Mouse (Mus musculus) limb, embryonic 14.5 days (tissue): ENCODE measurements around the gene Dscam. TPM values are rescaled to one million over a fixed set of nuclear protein-coding genes. Genes with fewer than 3 reads are reported as not detected.

Experiments
- ATAC-seq: fragments of 200-750 bp; cut with Nextera tagmentation; 2 replicates; pipeline ENCODE4 v1.8.0; 2017; ENCODE audit warnings: low read depth, moderate number of reproducible peaks, moderate TSS enrichment; ENCODE audit not compliant: low FRiP score
- DNase-seq: peaks from one replicate; pipeline ENCODE4 v3.0.0-alpha.2; 2015; ENCODE audit warnings: low spot score
- H3K27ac ChIP-seq: fragments of 300-500 bp; sonication (generic); replicated peaks from 2 replicates; pipeline ENCODE4 v1.5.1; 2014; ENCODE audit warnings: low read depth, mild to moderate bottlenecking, low read length, moderate library complexity, mixed read lengths
- H3K27me3 ChIP-seq: fragments of 300-500 bp; sonication (generic); 2 replicates; pipeline ENCODE4 v1.6.1; 2014; ENCODE audit warnings: low read length, mixed read lengths; ENCODE audit not compliant: control insufficient read depth, insufficient read depth
- H3K36me3 ChIP-seq: fragments of 300-500 bp; sonication (generic); 2 replicates; pipeline ENCODE4 v1.6.1; 2014; ENCODE audit warnings: mild to moderate bottlenecking, low read length, moderate library complexity, mixed read lengths; ENCODE audit not compliant: control insufficient read depth, insufficient read depth
- H3K4me1 ChIP-seq: fragments of 300-500 bp; sonication (generic); 2 replicates; pipeline ENCODE4 v1.6.1; 2014; ENCODE audit warnings: antibody characterized with exemption, low read length, mixed read lengths; ENCODE audit not compliant: control insufficient read depth, insufficient read depth
- H3K4me2 ChIP-seq: fragments of 300-500 bp; sonication (generic); replicated peaks from 2 replicates; pipeline ENCODE4 v1.6.1; 2014; ENCODE audit warnings: low read depth, mild to moderate bottlenecking, low read length, moderate library complexity; ENCODE audit not compliant: severe bottlenecking
- H3K4me3 ChIP-seq: fragments of 300-500 bp; sonication (generic); replicated peaks from 2 replicates; pipeline ENCODE4 v1.5.1; 2014; ENCODE audit warnings: low read length
- H3K9ac ChIP-seq: fragments of 300-500 bp; sonication (generic); 2 replicates; pipeline ENCODE4 v1.6.1; 2014; ENCODE audit warnings: mild to moderate bottlenecking, low read depth, low read length, moderate library complexity; ENCODE audit not compliant: severe bottlenecking
- H3K9me3 ChIP-seq: fragments of 300-500 bp; sonication (generic); 2 replicates; pipeline ENCODE4 v1.6.1; 2016; ENCODE audit warnings: low read length; ENCODE audit not compliant: control insufficient read depth
- POLR2A ChIP-seq: fragments of 200-500 bp; IDR thresholded peaks from 2 replicates; pipeline ENCODE4 v1.8.0; 2012; ENCODE audit warnings: inconsistent platforms, mild to moderate bottlenecking, moderate library complexity, borderline replicate concordance; ENCODE audit not compliant: insufficient read depth, insufficient read length; ENCODE audit errors: extremely low read depth
- WGBS: fragments of 180-500 bp; shearing (Covaris S2); extraction: QIAGEN DNeasy Blood & Tissue Kit; methylation state at CpG from one replicate; pipeline ENCODE4 v1.1.7; 2014; 5-methylcytosine and 5-hydroxymethylcytosine counted together
- polyA plus RNA-seq, 2 experiments: library from polyadenylated mRNA; depleted of rRNA in 1 of 2; stranded (reverse) in 1 of 2; unstranded in 1 of 2; fragments of >200 nt; fragmentation: Nextera tagmentation in 1 of 2; extraction: Ambion mirVana in 1 of 2; gene quantifications; 2 replicates each; pipeline versions ENCODE4 v1.2.1 to v1.2.3; 2012 to 2014

Gene Dscam
- polyA plus RNA-seq, 2 experiments, result 0.17 to 0.20 TPM

- Histone ChIP-seq H3K27me3 (no peaks in the 10 kb centered on the region), H3K9me3 (no peaks in the 10 kb centered on the region), H3K9ac (no peak overlapping the region), H3K27ac (no peak overlapping the region), H3K4me1 (no peaks in the 10 kb centered on the region), H3K4me2 (no peak overlapping the region), H3K4me3 (no peak overlapping the region), H3K36me3 (no peaks in the 10 kb centered on the region)
- WGBS, result 42% methylated on average over 11 of the region's 11 CpGs
- ATAC-seq, result no peak
- DNase-seq, result no peak
- no peak for TF ChIP-seq POLR2A
Measured at GRCm38 (mm10) chr16:96945468-96946302, 224.9 kb downstream of the Dscam start.

- 86% methylated on average over 2 of the region's 2 CpGs for WGBS
- Histone ChIP-seq H3K27ac (no peak overlapping the region), H3K4me3 (no peak overlapping the region), H3K36me3 (no peaks in the 10 kb centered on the region), H3K4me1 (no peaks in the 10 kb centered on the region), H3K4me2 (no peak overlapping the region), H3K27me3 (no peaks in the 10 kb centered on the region), H3K9ac (no peak overlapping the region), H3K9me3 (no peaks in the 10 kb centered on the region)
- no peak for DNase-seq
- no peak for TF ChIP-seq POLR2A
- no peak for ATAC-seq
Measured at GRCm38 (mm10) chr16:96943648-96944047, 226.9 kb downstream of the Dscam start.

GRCm38 (mm10) chr16:96934795-96935194, 235.8 kb downstream of the Dscam start:
- 73% methylated on average over 2 of the region's 2 CpGs for WGBS
- no peak for TF ChIP-seq POLR2A
- ATAC-seq (no peak), DNase-seq (no peak)
- no peak overlapping the region for H3K4me2 ChIP-seq
- no peak overlapping the region for H3K27ac ChIP-seq
- no peaks in the 10 kb centered on the region for H3K27me3 ChIP-seq
- H3K4me3 ChIP-seq, result no peak overlapping the region
- no peaks in the 10 kb centered on the region for H3K36me3 ChIP-seq
- H3K9ac ChIP-seq, result no peak overlapping the region
- no peaks in the 10 kb centered on the region for H3K4me1 ChIP-seq
- no peaks in the 10 kb centered on the region for H3K9me3 ChIP-seq

- DNase-seq, result no peak
- no peak overlapping the region for H3K27ac ChIP-seq
- TF ChIP-seq POLR2A, result no peak
- H3K36me3 ChIP-seq, result no peaks in the 10 kb centered on the region
- H3K4me1 ChIP-seq, result no peaks in the 10 kb centered on the region
- WGBS, result 88% methylated on average over 6 of the region's 6 CpGs
- H3K27me3 ChIP-seq, result no peaks in the 10 kb centered on the region
- no peak overlapping the region for H3K4me2 ChIP-seq
- no peak overlapping the region for H3K4me3 ChIP-seq
- H3K9ac ChIP-seq, result no peak overlapping the region
- H3K9me3 ChIP-seq, result no peaks in the 10 kb centered on the region
- no peak for ATAC-seq
Measured at GRCm38 (mm10) chr16:96932211-96932610, 238.3 kb downstream of the Dscam start.

GRCm38 (mm10) chr16:96931771-96932170, 238.8 kb downstream of the Dscam start:
- H3K9me3 ChIP-seq, result no peaks in the 10 kb centered on the region
- H3K36me3 ChIP-seq, result no peaks in the 10 kb centered on the region
- ATAC-seq (no peak), DNase-seq (no peak)
- no peak overlapping the region for H3K9ac ChIP-seq
- no peaks in the 10 kb centered on the region for H3K4me1 ChIP-seq
- no peak for TF ChIP-seq POLR2A
- WGBS, result 77% methylated on average over 2 of the region's 2 CpGs
- no peak overlapping the region for H3K27ac ChIP-seq
- H3K4me3 ChIP-seq, result no peak overlapping the region
- no peak overlapping the region for H3K4me2 ChIP-seq
- no peaks in the 10 kb centered on the region for H3K27me3 ChIP-seq
